Mouse (Mus musculus) neural tube, embryonic 13.5 days (tissue): ENCODE data around the gene Olfr1188. TPM values are rescaled to one million over a fixed set of nuclear protein-coding genes. Genes with fewer than 3 reads are reported as not detected.
"Not testable (repeated sequence)": the region's sequence is repeated elsewhere in the genome, so short reads cannot be mapped to it uniquely, and the experiment has no call there.

Experiments used
- ATAC-seq: fragments of 200-750 bp; cut with Nextera tagmentation; 2 replicates; pipeline ENCODE4 v1.8.0; 2017; ENCODE audit warnings: low read depth, mild to moderate bottlenecking, moderate TSS enrichment, moderate library complexity
- H3K27ac ChIP-seq: fragments of 300-500 bp; sonication (generic); replicated peaks from 2 replicates; pipeline ENCODE4 v1.5.1; 2015; ENCODE audit warnings: moderate library complexity, mild to moderate bottlenecking, inconsistent platforms
- H3K27me3 ChIP-seq: fragments of 300-500 bp; sonication (generic); 2 replicates; pipeline ENCODE4 v1.6.1; 2015; ENCODE audit warnings: mild to moderate bottlenecking, inconsistent platforms
- H3K36me3 ChIP-seq: fragments of 300-500 bp; sonication (generic); 2 replicates; pipeline ENCODE4 v1.6.1; 2015; ENCODE audit warnings: mild to moderate bottlenecking, inconsistent platforms
- H3K4me1 ChIP-seq: fragments of 300-500 bp; sonication (generic); replicated peaks from 2 replicates; pipeline ENCODE4 v1.6.1; 2015; ENCODE audit warnings: inconsistent platforms
- H3K4me2 ChIP-seq: fragments of 300-500 bp; sonication (generic); 2 replicates; pipeline ENCODE4 v1.6.1; 2015; ENCODE audit warnings: inconsistent platforms, mild to moderate bottlenecking, moderate library complexity
- H3K4me3 ChIP-seq: fragments of 300-500 bp; sonication (generic); 2 replicates; pipeline ENCODE4 v1.5.1; 2015; ENCODE audit warnings: mild to moderate bottlenecking, inconsistent platforms
- H3K9ac ChIP-seq: fragments of 300-500 bp; sonication (generic); 2 replicates; pipeline ENCODE4 v1.6.1; 2015; ENCODE audit warnings: moderate library complexity, mild to moderate bottlenecking, inconsistent platforms
- H3K9me3 ChIP-seq: fragments of 300-500 bp; sonication (generic); 2 replicates; pipeline ENCODE4 v1.6.1; 2016; ENCODE audit warnings: inconsistent platforms
- WGBS: fragments of 180-500 bp; shearing (Covaris S2); methylation state at CpG from one replicate; pipeline ENCODE4 v1.1.7; 2015; 5-methylcytosine and 5-hydroxymethylcytosine counted together
- polyA plus RNA-seq: library from polyadenylated mRNA; unstranded; fragments of >200 nt; fragmentation: Nextera tagmentation; extraction: Ambion mirVana; gene quantifications from 2 replicates; pipeline ENCODE4 v1.2.1, GENCODE M21; 2015

The Olfr1188 gene
- polyA plus RNA-seq = not detected in 2 replicates

DNA sequence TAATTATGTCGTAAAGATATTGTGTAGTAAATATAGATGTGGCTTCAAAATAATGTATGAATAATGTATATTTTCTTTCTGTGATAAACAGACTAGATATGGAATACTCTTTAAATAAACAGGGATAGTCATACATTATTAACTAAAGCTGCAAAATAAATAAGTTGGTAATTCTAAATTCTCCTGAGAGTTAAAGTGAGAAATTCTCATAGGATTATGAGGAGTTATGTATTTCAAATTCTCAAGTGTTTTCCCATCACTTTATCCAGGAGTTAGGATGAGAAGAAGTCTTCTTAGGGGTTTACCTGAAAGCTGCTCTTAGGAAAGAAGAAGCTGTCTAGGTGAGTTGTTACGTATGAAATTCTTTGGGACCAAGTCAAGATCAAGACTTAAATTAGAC, at the start of gene Olfr1188:
Gene Olfr1188, plus strand, starts transcription at position 301 of the 400 bp plus-strand sequence.
- H3K4me1 ChIP-seq = no peaks in the 10 kb centered on the region
- ATAC-seq = no peak
- H3K9me3 ChIP-seq = no peaks in the 10 kb centered on the region
- no peak within 1 kb of the TSS for H3K27ac ChIP-seq
- WGBS = 87% methylated on average over 2 of the region's 2 CpGs
- no peaks in the 10 kb centered on the region for H3K27me3 ChIP-seq
- no peak within 1 kb of the TSS for H3K4me3 ChIP-seq
- no peak within 1 kb of the TSS for H3K9ac ChIP-seq
- H3K4me2 ChIP-seq = no peak within 1 kb of the TSS
- no peaks in the 10 kb centered on the region for H3K36me3 ChIP-seq

DNA sequence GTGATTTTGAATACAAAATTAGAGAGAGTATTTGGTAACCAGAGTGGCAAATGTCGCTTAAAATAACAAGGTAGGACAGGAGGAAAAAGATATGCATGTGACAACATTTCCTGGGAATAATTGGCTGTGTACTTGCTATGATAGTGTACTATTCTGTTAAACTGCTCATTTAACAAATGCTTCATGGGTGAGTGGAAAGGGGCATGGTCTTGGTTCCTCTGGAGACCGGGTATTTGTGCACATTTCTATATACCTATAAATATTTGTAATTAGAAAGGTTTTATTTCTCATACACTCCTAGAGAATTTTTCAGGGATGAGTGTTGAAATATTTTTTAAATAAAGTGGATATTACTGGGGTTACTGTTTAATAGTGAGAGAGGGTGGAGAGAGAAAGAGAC, 38.5 kb upstream of the Olfr1188 start, which contains the start of gene Olfr1186:
Gene Olfr1186, plus strand, starts transcription at position 301 of the 400 bp plus-strand sequence.
- WGBS = 88% methylated on average over 2 of the region's 2 CpGs
- no peaks in the 10 kb centered on the region for H3K27me3 ChIP-seq
- no peak within 1 kb of the TSS for H3K9ac ChIP-seq
- H3K4me2 ChIP-seq = no peak within 1 kb of the TSS
- no peak for ATAC-seq
- no peaks in the 10 kb centered on the region for H3K9me3 ChIP-seq
- no peaks in the 10 kb centered on the region for H3K36me3 ChIP-seq
- H3K4me1 ChIP-seq = no peaks in the 10 kb centered on the region
- H3K4me3 ChIP-seq = no peak within 1 kb of the TSS
- H3K27ac ChIP-seq = no peak within 1 kb of the TSS

DNA sequence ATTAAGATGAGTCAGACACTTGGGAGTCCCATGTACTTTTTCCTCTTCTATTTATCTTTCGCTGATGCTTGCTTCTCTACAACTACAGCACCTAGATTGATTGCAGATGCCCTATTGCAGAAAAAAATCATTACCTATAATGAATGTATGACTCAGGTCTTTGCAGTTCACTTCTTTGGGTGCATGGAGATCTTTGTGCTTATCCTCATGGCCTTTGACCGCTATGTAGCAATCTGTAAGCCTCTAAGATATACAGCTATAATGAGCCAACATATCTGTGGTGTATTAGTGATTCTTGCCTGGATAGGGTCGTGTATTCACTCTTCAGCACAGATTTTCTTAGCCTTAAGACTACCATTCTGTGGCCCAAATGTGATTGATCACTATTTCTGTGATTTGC, 31.0 kb upstream of the Olfr1188 start:
- 73% methylated on average over 3 of the region's 3 CpGs for WGBS

DNA sequence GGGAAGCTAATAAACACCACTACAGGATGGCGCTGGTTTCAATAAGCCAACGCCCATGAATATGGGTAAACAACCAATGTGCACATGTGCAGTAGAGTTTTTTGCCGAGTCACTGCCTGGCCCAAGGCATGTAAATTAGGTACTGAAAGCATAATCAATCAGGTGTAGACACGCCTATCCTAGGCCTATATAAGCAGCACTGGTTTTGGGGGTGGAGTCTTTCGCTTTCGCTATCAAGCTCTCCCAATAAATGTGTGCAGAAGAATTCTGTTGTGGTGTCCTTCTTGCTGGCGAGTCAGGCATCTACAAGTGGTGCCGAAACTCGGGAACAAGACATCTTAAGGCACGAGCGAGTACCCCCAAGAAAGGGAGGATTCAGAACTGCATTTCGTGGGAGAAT, 16.0 kb downstream of the Olfr1188 start:
- H3K27ac ChIP-seq, H3K36me3 ChIP-seq, H3K4me2 ChIP-seq, H3K27me3 ChIP-seq, H3K4me3 ChIP-seq, ATAC-seq, H3K9me3 ChIP-seq, H3K9ac ChIP-seq, H3K4me1 ChIP-seq: not testable (repeated sequence)
- WGBS = 91% methylated on average over 12 of the region's 12 CpGs

More for the DNA sequence above, 31.0 kb upstream of the Olfr1188 start:
- Histone ChIP-seq H3K27ac (no peak overlapping the region), H3K27me3 (no peaks in the 10 kb centered on the region), H3K4me3 (no peak overlapping the region), H3K4me1 (no peaks in the 10 kb centered on the region), H3K4me2 (no peak overlapping the region), H3K9me3 (no peaks in the 10 kb centered on the region), H3K36me3 (no peaks in the 10 kb centered on the region), H3K9ac (no peak overlapping the region)
- ATAC-seq = no peak

DNA sequence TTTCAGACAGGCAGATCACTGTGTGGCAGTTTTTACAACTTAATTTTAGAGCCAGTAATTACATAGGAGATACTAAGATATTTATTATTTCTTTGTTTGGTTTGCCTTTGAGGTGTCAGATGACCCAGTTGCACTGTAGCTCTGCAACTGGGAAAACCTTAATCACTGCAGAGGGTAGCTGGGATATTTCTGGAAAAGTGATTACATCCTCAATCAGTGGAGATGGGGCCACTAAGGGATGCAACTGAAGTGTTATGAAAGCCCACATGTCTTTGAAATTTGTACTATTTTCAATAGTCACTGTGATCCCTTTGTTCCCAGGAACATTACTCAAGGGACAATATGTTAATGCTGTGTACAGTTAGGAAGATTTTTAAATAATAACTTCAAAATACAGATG, 29.4 kb downstream of the Olfr1188 start, which contains the start of gene Olfr1189:
Gene Olfr1189, plus strand, starts transcription at position 301 of the 400 bp plus-strand sequence.
- Histone ChIP-seq H3K36me3 (no peaks in the 10 kb centered on the region), H3K9me3 (no peaks in the 10 kb centered on the region), H3K4me3 (no peak within 1 kb of the TSS), H3K27me3 (no peaks in the 10 kb centered on the region), H3K4me1 (no peaks in the 10 kb centered on the region), H3K4me2 (no peak within 1 kb of the TSS), H3K27ac (no peak within 1 kb of the TSS), H3K9ac (no peak within 1 kb of the TSS)
- no peak for ATAC-seq

Other genes with a start within 250 kb of the Olfr1188 start
- gene Olfr1174-ps, start 241.8 kb upstream of the Olfr1188 start, polyA plus RNA-seq = not detected in 2 replicates
- gene Olfr1175-ps, start 229.7 kb upstream of the Olfr1188 start, polyA plus RNA-seq = not detected in 2 replicates
- gene Olfr1176, start 220.2 kb upstream of the Olfr1188 start, polyA plus RNA-seq = not detected in 2 replicates
- not detected in 2 replicates for gene Olfr1177-ps, start 210.4 kb upstream of the Olfr1188 start, polyA plus RNA-seq
- gene Olfr1178, start 169.9 kb upstream of the Olfr1188 start, polyA plus RNA-seq = not detected in 2 replicates
- gene Olfr1179, start 150.5 kb upstream of the Olfr1188 start, polyA plus RNA-seq = not detected in 2 replicates
- not detected in 2 replicates for gene Olfr1180, start 137.8 kb upstream of the Olfr1188 start, polyA plus RNA-seq
- not detected in 2 replicates for gene Olfr1181, start 130.8 kb upstream of the Olfr1188 start, polyA plus RNA-seq
- not detected in 2 replicates for gene Gm13757, start 107.8 kb upstream of the Olfr1188 start, polyA plus RNA-seq
- not detected in 2 replicates for gene Olfr1183, start 102.1 kb upstream of the Olfr1188 start, polyA plus RNA-seq
- not detected in 2 replicates for gene Olfr1184, start 73.3 kb upstream of the Olfr1188 start, polyA plus RNA-seq
- not detected in 2 replicates for gene Olfr1185-ps1, start 63.6 kb upstream of the Olfr1188 start, polyA plus RNA-seq
- not detected in 2 replicates for gene Olfr1186, start 38.4 kb upstream of the Olfr1188 start, polyA plus RNA-seq
- not detected in 2 replicates for gene Olfr1189, start 29.5 kb downstream of the Olfr1188 start, polyA plus RNA-seq
- not detected in 2 replicates for gene Olfr1191-ps1, start 83.6 kb downstream of the Olfr1188 start, polyA plus RNA-seq
- gene Olfr1192-ps1, start 91.6 kb downstream of the Olfr1188 start, polyA plus RNA-seq = not detected in 2 replicates
- not detected in 2 replicates for gene Olfr1193, start 118.7 kb downstream of the Olfr1188 start, polyA plus RNA-seq
- gene Olfr1195, start 132.3 kb downstream of the Olfr1188 start, polyA plus RNA-seq = not detected in 2 replicates
- not detected in 2 replicates for gene Olfr1196, start 147.7 kb downstream of the Olfr1188 start, polyA plus RNA-seq
- gene Olfr1197, start 175.4 kb downstream of the Olfr1188 start, polyA plus RNA-seq = not detected in 2 replicates
- gene Olfr1198, start 194.4 kb downstream of the Olfr1188 start, polyA plus RNA-seq = not detected in 2 replicates
- gene Olfr1199, start 203.5 kb downstream of the Olfr1188 start, polyA plus RNA-seq = not detected in 2 replicates
- not detected in 2 replicates for gene Olfr1200, start 213.6 kb downstream of the Olfr1188 start, polyA plus RNA-seq
- gene Olfr1201, start 236.1 kb downstream of the Olfr1188 start, polyA plus RNA-seq = not detected in 2 replicates